Mouse (Mus musculus): ENCODE measurements at regions not wholly inside any gene's neighbourhood (a gene's known extent, or its start where the extent isn't known, plus 50 kb on each side); places are given as distances from the start of the nearest gene placed in this dataset.

DNA sequence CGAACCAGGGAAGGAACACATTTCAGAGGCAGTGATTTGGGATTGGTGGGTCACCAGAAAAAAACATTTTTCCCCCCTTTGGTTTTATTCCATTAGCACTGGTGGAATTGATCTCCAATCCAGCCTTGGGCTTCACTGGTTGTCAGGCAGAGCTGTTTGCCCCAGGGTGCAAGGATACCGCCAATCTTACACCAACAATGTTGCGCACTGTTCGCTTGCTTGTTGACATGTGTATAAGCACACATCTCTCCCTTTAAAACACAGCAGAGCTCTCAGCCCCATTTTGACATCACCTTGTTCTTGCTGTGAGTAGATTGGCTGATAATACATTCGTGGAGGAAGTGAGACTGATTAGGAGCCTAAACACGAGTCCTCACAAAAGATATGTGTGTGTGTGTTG is 333.1 kb upstream of the Atp5g3 start:
- no peaks in the 10 kb centered on the region for H3K27me3 ChIP-seq (replicated peaks)
- TF ChIP-seq MXI1 (IDR thresholded peaks at IDR 0.05; ENCODE audit: low read depth, low read length), result 0 out of 2 replicates have a peak, but pooled peaks have one; percentile 11
- TF ChIP-seq GABPA (IDR thresholded peaks at IDR 0.05; ENCODE audit: insufficient replicate concordance, low read depth, low read length), result no peak
- no peak for TF ChIP-seq ZKSCAN1 (IDR thresholded peaks at IDR 0.05; ENCODE audit: borderline replicate concordance, low read depth, low read length)
- 0 out of 2 replicates have a peak, but pooled peaks have one; percentile 1 for TF ChIP-seq TCF12 (IDR thresholded peaks at IDR 0.05; ENCODE audit: low read depth, low read length)
- no peak for TF ChIP-seq SIN3A (IDR thresholded peaks at IDR 0.05; ENCODE audit: low read length)
- TF ChIP-seq SMC3 (IDR thresholded peaks at IDR 0.05; ENCODE audit: low read depth, low read length), result no peak
- TF ChIP-seq TBP (conservative IDR thresholded peaks at IDR 0.05; ENCODE audit: low read depth, low read length), result no peak
- TF ChIP-seq E2F4 (IDR thresholded peaks at IDR 0.05; ENCODE audit: insufficient replicate concordance, low read depth, low read length), result no peak
- peak; percentile 3; the same call in 1 of the 2 replicates for TF ChIP-seq BHLHE40 (IDR thresholded peaks at IDR 0.05; ENCODE audit: low read depth, low read length)
- TF ChIP-seq EP300 (IDR thresholded peaks at IDR 0.05; ENCODE audit: low read length), result no peak
- no peak for TF ChIP-seq CHD1 (IDR thresholded peaks at IDR 0.05; ENCODE audit: low read depth, low read length)
- dilution Hi-C loops (cut with MboI; ENCODE audit: extremely low pct_ligation_motif_present, extremely low pct_unique_long_range_greater_than_20kb, low sequenced_read_pairs) (no loop called here), in situ Hi-C loops (cut with MboI; ENCODE audit: low pct_ligation_motif_present, low pct_unique_long_range_greater_than_20kb, low sequenced_read_pairs) (no loop called here)
- no peak overlapping the region for H3K4me3 ChIP-seq (replicated peaks in 1 of 3; ENCODE audit: low read depth in 2 of 3, low read length in 2 of 3, poor library complexity in 1 of 3)
- H3K9me3 ChIP-seq (replicated peaks; ENCODE audit: low read length), result no peaks in the 10 kb centered on the region
- H3K4me2 ChIP-seq (ENCODE audit: insufficient read depth, low read depth, poor library complexity, severe bottlenecking), result peak overlapping the region; percentile 71
- H3K4me1 ChIP-seq (ENCODE audit: control insufficient read depth in 1 of 2, insufficient read depth in 2 of 2), result peaks cover 17 to 40% of the 10 kb centered on the region in 2 experiments
- H3K9ac ChIP-seq (ENCODE audit: insufficient read depth, low read depth), result no peak overlapping the region
- no peak for DNase-seq (ENCODE audit: extremely low read depth)
- H3K27ac ChIP-seq (ENCODE audit: insufficient read depth, low read depth), result peak overlapping the region; percentile 36; the same call in 1 of the 2 replicates
- H3K79me2 ChIP-seq (replicated peaks; ENCODE audit: control insufficient read depth, extremely low read depth, insufficient read depth, poor library complexity, severe bottlenecking), result no peaks in the 10 kb centered on the region
- no peaks in the 10 kb centered on the region for H3K36me3 ChIP-seq (replicated peaks in 1 of 2; ENCODE audit: control insufficient read depth in 1 of 2, insufficient read depth in 1 of 2, low read length in 1 of 2)

DNA sequence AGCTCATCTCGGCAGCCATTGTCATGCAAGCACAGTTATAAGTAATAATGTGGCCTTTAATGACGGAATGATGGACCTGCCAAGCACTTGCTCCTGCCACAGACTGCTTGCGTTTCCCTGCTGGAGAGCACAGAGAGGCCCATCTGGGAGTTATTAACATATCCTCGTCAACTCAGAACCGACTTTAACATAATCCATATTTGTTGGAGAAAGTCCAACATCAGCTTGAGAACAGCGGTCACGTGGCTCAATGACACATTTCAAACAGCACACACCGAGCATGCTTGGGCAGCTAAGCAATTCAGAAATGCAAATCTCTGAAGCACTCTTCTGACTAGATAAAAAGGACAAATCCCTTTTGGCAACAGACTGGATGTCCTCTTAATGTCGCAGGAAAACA is 332.7 kb upstream of the Atp5g3 start:
- Histone ChIP-seq H3K4me3 (replicated peaks in 1 of 3; ENCODE audit: low read depth in 2 of 3, low read length in 2 of 3, poor library complexity in 1 of 3) (no peak overlapping the region), H3K9me3 (replicated peaks; ENCODE audit: low read length) (no peaks in the 10 kb centered on the region), H3K4me1 (ENCODE audit: control insufficient read depth in 1 of 2, insufficient read depth in 2 of 2) (peaks cover 17 to 40% of the 10 kb centered on the region in 2 experiments), H3K9ac (ENCODE audit: insufficient read depth, low read depth) (no peak overlapping the region), H3K79me2 (replicated peaks; ENCODE audit: control insufficient read depth, extremely low read depth, insufficient read depth, poor library complexity, severe bottlenecking) (no peaks in the 10 kb centered on the region), H3K4me2 (ENCODE audit: insufficient read depth, low read depth, poor library complexity, severe bottlenecking) (peak overlapping the region; percentile 71), H3K27me3 (replicated peaks) (no peaks in the 10 kb centered on the region), H3K36me3 (replicated peaks in 1 of 2; ENCODE audit: control insufficient read depth in 1 of 2, insufficient read depth in 1 of 2, low read length in 1 of 2) (no peaks in the 10 kb centered on the region), H3K27ac (ENCODE audit: insufficient read depth, low read depth) (no peak overlapping the region)
- in situ Hi-C loops (cut with MboI; ENCODE audit: low pct_ligation_motif_present, low pct_unique_long_range_greater_than_20kb, low sequenced_read_pairs), result no loop called here
- DNase-seq (ENCODE audit: extremely low read depth), result peak; percentile 48
- dilution Hi-C loops (cut with MboI; ENCODE audit: extremely low pct_ligation_motif_present, extremely low pct_unique_long_range_greater_than_20kb, low sequenced_read_pairs), result no loop called here
- TF ChIP-seq HCFC1 (IDR thresholded peaks at IDR 0.05; ENCODE audit: low read depth, low read length) (no peak), MEF2A (IDR thresholded peaks at IDR 0.05; ENCODE audit: borderline replicate concordance, low read depth, low read length) (no peak), E2F4 (IDR thresholded peaks at IDR 0.05; ENCODE audit: insufficient replicate concordance, low read depth, low read length) (no peak), EP300 (IDR thresholded peaks at IDR 0.05; ENCODE audit: low read length) (no peak), CHD1 (IDR thresholded peaks at IDR 0.05; ENCODE audit: low read depth, low read length) (no peak), JUN (IDR thresholded peaks at IDR 0.05; ENCODE audit: insufficient read depth, low read depth, low read length) (no peak), MAX (IDR thresholded peaks at IDR 0.05; ENCODE audit: low read length) (peak; percentile 91), CHD2 (IDR thresholded peaks at IDR 0.05; ENCODE audit: low read length) (no peak), JUND (conservative IDR thresholded peaks at IDR 0.05; ENCODE audit: low read depth, low read length) (no peak), ZNF384 (IDR thresholded peaks at IDR 0.05; ENCODE audit: low read depth, low read length) (no peak), MYC (IDR thresholded peaks at IDR 0.05; ENCODE audit: low read depth, low read length) (no peak), MXI1 (IDR thresholded peaks at IDR 0.05; ENCODE audit: low read depth, low read length) (peak; percentile 52; the same call in 1 of the 2 replicates), SIN3A (IDR thresholded peaks at IDR 0.05; ENCODE audit: low read length) (no peak), IRF4 (IDR thresholded peaks at IDR 0.05; ENCODE audit: low read depth, low read length) (peak; percentile 46; the same call in 1 of the 2 replicates), SMC3 (IDR thresholded peaks at IDR 0.05; ENCODE audit: low read depth, low read length) (no peak), RAD21 (IDR thresholded peaks at IDR 0.05; ENCODE audit: low read depth, low read length) (no peak), POLR2A (IDR thresholded peaks at IDR 0.05; ENCODE audit: low read depth, low read length) (no peak), BHLHE40 (IDR thresholded peaks at IDR 0.05; ENCODE audit: low read depth, low read length) (peak; percentile 95), USF2 (conservative IDR thresholded peaks at IDR 0.05; ENCODE audit: low read depth, low read length) (peak; percentile 82), ZMIZ1 (IDR thresholded peaks at IDR 0.05; ENCODE audit: low read depth, low read length) (no peak), GABPA (IDR thresholded peaks at IDR 0.05; ENCODE audit: insufficient replicate concordance, low read depth, low read length) (no peak), ETS1 (conservative IDR thresholded peaks at IDR 0.05; ENCODE audit: low read depth, low read length) (peak; percentile 53), NRF1 (IDR thresholded peaks at IDR 0.05; ENCODE audit: low read depth, low read length) (peak; percentile 75), NELFE (IDR thresholded peaks at IDR 0.05; ENCODE audit: low read depth, low read length) (no peak), USF1 (IDR thresholded peaks at IDR 0.05; ENCODE audit: low read depth, low read length) (peak; percentile 82), ELF1 (IDR thresholded peaks at IDR 0.05; ENCODE audit: low read depth, low read length) (no peak), TBP (conservative IDR thresholded peaks at IDR 0.05; ENCODE audit: low read depth, low read length) (no peak), RCOR1 (conservative IDR thresholded peaks at IDR 0.05; ENCODE audit: low read depth, low read length) (no peak), POLR2AphosphoS2 (IDR thresholded peaks at IDR 0.05; ENCODE audit: low read depth, low read length) (no peak), MAFK (IDR thresholded peaks at IDR 0.05; ENCODE audit: insufficient replicate concordance, low read length) (no peak)
